Mouse (Mus musculus): ENCODE data around the gene Tjp1. TPM values are rescaled to one million over a fixed set of nuclear protein-coding genes. Genes with fewer than 3 reads are reported as not detected.

The Tjp1 gene
- polyA plus RNA-seq, 1 experiment from 2014 or later, result 21.2 TPM

DNA sequence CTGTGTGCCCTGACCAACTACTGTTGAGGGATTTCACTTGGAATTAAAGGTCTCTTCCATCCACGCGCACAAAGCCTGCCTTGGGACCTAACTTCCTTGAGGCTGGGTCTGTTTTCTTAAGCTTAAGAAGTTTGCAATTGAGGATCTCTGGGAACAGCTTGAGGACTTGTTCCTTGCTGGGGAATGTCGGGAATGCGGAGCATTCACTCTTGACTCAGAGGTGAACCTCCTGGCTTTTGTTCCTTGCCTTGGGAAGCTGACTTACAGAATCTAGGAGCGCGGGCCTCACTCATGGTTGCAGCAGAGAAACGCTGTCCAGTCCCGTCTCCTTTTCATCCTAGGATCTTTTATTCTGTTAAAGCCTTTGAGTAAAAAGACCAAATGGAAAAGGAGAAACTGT is 97.2 kb downstream of the Tjp1 start:
- ATAC-seq (ENCODE audit: extremely low read depth, insufficient number of reproducible peaks, low FRiP score, low TSS enrichment), result no peak

DNA sequence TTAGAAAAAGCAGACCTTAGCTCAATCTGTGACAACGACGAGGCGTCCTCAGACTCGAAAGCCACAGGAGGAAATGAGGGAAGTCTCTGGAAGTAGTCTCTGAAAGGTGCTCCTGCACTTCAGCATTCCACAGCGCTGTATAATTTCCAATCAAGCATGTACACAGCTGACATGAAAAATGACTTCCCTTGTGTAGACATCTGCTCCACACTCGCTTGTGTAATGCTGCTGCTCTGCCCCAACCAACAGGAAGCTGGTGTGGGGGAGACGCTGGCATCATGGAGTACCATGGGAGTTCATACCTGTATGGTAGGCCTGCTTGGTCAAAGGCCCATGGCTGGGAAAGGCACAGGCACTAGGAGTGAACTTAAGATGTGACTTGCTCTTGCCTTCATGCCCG is 103.1 kb downstream of the Tjp1 start:
- no peak overlapping the region for H3K27ac ChIP-seq (replicated peaks)
- H3K27me3 ChIP-seq (replicated peaks), result no peaks in the 10 kb centered on the region
- ATAC-seq (ENCODE audit: extremely low read depth, insufficient number of reproducible peaks, low FRiP score, low TSS enrichment), result no peak
- WGBS, result 71% methylated on average over 8 of the region's 8 CpGs
- H3K36me3 ChIP-seq, result no peaks in the 10 kb centered on the region
- H3K9me3 ChIP-seq, result no peaks in the 10 kb centered on the region
- H3K4me2 ChIP-seq, result no peak overlapping the region
- H3K4me1 ChIP-seq, result peaks cover 19% of the 10 kb centered on the region
- H3K4me3 ChIP-seq, result no peak overlapping the region
- H3K9ac ChIP-seq, result no peak overlapping the region

More for the DNA sequence above, 97.2 kb downstream of the Tjp1 start:
- Histone ChIP-seq H3K27ac (replicated peaks) (no peak overlapping the region), H3K9me3 (no peaks in the 10 kb centered on the region), H3K27me3 (replicated peaks) (no peaks in the 10 kb centered on the region), H3K4me1 (peaks cover 8% of the 10 kb centered on the region; the same call in 1 of the 2 replicates), H3K4me2 (no peak overlapping the region), H3K9ac (no peak overlapping the region), H3K36me3 (no peaks in the 10 kb centered on the region), H3K4me3 (no peak overlapping the region)
- 21% methylated on average over 8 of the region's 8 CpGs for WGBS

DNA sequence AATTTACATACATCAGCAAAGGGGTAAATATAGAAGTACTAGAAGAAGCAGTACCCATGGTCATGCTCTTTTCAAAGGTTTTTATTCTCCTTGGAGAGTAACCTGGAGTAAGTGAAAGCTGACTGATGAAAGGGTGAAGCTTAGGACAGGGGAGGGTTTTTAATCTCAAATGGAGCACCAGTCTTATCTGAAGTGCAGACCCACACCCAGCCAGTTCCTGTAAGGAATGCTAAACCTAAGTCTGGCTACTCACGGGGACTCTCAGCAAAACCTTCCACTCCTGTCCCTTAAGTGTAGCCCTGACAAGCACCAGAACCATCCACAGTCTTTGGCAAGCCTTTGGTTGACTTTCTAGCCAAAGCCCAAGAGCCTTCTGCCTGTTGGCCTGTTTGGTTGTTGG is 105.1 kb downstream of the Tjp1 start:
- no peak overlapping the region for H3K27ac ChIP-seq (replicated peaks)

DNA sequence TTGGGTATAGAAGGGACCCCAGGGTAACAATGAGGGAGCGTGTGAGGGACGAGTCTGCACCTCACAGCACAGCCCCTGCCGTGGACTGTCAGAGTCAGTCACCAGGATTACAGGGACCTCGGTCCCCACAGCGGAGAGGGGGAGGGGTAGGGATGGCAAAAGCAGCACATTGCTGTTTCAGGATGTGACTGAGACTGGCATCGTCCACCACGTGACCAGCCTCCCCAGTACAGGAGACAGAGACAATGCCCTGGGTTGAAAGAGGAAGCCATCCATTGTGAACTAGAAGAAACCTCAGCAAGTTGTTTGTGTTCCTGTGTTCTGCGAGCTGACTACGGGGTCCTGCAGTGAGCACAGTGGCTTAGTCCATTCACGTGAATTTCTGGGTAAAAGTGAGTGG is 106.1 kb downstream of the Tjp1 start:
- H3K4me2 ChIP-seq, result peak overlapping the region; percentile 49
- H3K27ac ChIP-seq (replicated peaks), result peak overlapping the region; percentile 43; the same call in 1 of the 2 replicates
- no peaks in the 10 kb centered on the region for H3K27me3 ChIP-seq (replicated peaks)
- ATAC-seq (ENCODE audit: extremely low read depth, insufficient number of reproducible peaks, low FRiP score, low TSS enrichment), result no peak
- 27% methylated on average over 10 of the region's 10 CpGs for WGBS
- H3K9ac ChIP-seq, result peak overlapping the region; percentile 50; the same call in 1 of the 2 replicates
- H3K4me3 ChIP-seq, result peak overlapping the region; percentile 18; the same call in 1 of the 2 replicates
- H3K4me1 ChIP-seq, result peaks cover 48% of the 10 kb centered on the region
- no peaks in the 10 kb centered on the region for H3K9me3 ChIP-seq
- H3K36me3 ChIP-seq, result no peaks in the 10 kb centered on the region

More for the DNA sequence above, 105.1 kb downstream of the Tjp1 start:
- no peaks in the 10 kb centered on the region for H3K36me3 ChIP-seq
- H3K9ac ChIP-seq, result no peak overlapping the region
- H3K4me3 ChIP-seq, result no peak overlapping the region
- no peak for ATAC-seq (ENCODE audit: extremely low read depth, insufficient number of reproducible peaks, low FRiP score, low TSS enrichment)
- no peak overlapping the region for H3K4me2 ChIP-seq
- H3K9me3 ChIP-seq, result no peaks in the 10 kb centered on the region
- peaks cover 37% of the 10 kb centered on the region for H3K4me1 ChIP-seq
- no peaks in the 10 kb centered on the region for H3K27me3 ChIP-seq (replicated peaks)
- WGBS, result 22% methylated on average over 1 of the region's 1 CpGs

- 59% methylated on average over 1 of the region's 1 CpGs for WGBS
- H3K9me3 ChIP-seq, result no peaks in the 10 kb centered on the region
- no peak overlapping the region for H3K9ac ChIP-seq
- H3K27ac ChIP-seq (replicated peaks), result 0 out of 2 replicates have a peak overlapping the region, but pooled peaks have one; percentile 2
- H3K27me3 ChIP-seq (replicated peaks), result no peaks in the 10 kb centered on the region
- ATAC-seq (ENCODE audit: extremely low read depth, insufficient number of reproducible peaks, low FRiP score, low TSS enrichment), result no peak
- H3K36me3 ChIP-seq, result no peaks in the 10 kb centered on the region
- H3K4me2 ChIP-seq, result no peak overlapping the region
- H3K4me1 ChIP-seq, result peaks cover 57% of the 10 kb centered on the region
- no peak overlapping the region for H3K4me3 ChIP-seq
Measured at GRCm38 (mm10) chr7:65419926-65420325, 107.7 kb downstream of the Tjp1 start.

DNA sequence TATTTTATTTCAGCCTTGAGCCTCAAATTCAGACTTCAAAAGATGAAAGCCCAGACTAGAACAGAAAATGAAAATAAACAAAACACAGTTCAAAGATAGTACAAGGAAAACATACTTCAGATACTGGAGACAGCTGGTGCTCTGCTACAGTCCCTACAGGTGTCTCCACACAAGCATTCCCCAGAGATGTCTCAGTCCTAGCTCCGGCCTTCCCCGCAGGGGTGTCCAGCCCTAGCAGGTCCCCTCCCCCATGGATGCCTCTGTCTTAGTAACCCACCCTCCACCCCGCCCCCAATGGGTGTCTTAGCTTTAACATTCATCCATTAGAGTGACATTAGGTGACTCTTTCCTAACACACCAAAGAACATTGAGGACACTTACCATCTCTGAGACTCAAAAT is 108.6 kb downstream of the Tjp1 start:
- Histone ChIP-seq H3K4me2 (no peak overlapping the region), H3K9me3 (no peaks in the 10 kb centered on the region), H3K27ac (replicated peaks) (no peak overlapping the region), H3K4me1 (peaks cover 62% of the 10 kb centered on the region), H3K27me3 (replicated peaks) (no peaks in the 10 kb centered on the region), H3K9ac (no peak overlapping the region), H3K4me3 (no peak overlapping the region), H3K36me3 (no peaks in the 10 kb centered on the region)
- WGBS, result 35% methylated on average over 3 of the region's 3 CpGs
- no peak for ATAC-seq (ENCODE audit: extremely low read depth, insufficient number of reproducible peaks, low FRiP score, low TSS enrichment)

- H3K36me3 ChIP-seq, result no peaks in the 10 kb centered on the region
- H3K27ac ChIP-seq (replicated peaks), result peak overlapping the region; percentile 80; the same call in 1 of the 2 replicates
- no peak overlapping the region for H3K4me3 ChIP-seq
- 67% methylated on average over 10 of the region's 10 CpGs for WGBS
- H3K9ac ChIP-seq, result no peak overlapping the region
- H3K27me3 ChIP-seq (replicated peaks), result no peaks in the 10 kb centered on the region
- no peak overlapping the region for H3K4me2 ChIP-seq
- no peaks in the 10 kb centered on the region for H3K9me3 ChIP-seq
- peaks cover 68% of the 10 kb centered on the region for H3K4me1 ChIP-seq
- ATAC-seq (ENCODE audit: extremely low read depth, insufficient number of reproducible peaks, low FRiP score, low TSS enrichment), result no peak
Measured at GRCm38 (mm10) chr7:65418366-65418911, 109.1 kb downstream of the Tjp1 start.

- Histone ChIP-seq H3K4me3 (no peak overlapping the region), H3K4me1 (peaks cover 66% of the 10 kb centered on the region), H3K27ac (replicated peaks) (peak overlapping the region; percentile 80), H3K9me3 (no peaks in the 10 kb centered on the region), H3K4me2 (peak overlapping the region; percentile 40), H3K36me3 (no peaks in the 10 kb centered on the region), H3K9ac (peak overlapping the region; percentile 16; the same call in 1 of the 2 replicates), H3K27me3 (replicated peaks) (no peaks in the 10 kb centered on the region)
- WGBS, result 24% methylated on average over 10 of the region's 10 CpGs
- ATAC-seq (ENCODE audit: extremely low read depth, insufficient number of reproducible peaks, low FRiP score, low TSS enrichment), result no peak
Measured at GRCm38 (mm10) chr7:65417231-65418100, 110.1 kb downstream of the Tjp1 start.

DNA sequence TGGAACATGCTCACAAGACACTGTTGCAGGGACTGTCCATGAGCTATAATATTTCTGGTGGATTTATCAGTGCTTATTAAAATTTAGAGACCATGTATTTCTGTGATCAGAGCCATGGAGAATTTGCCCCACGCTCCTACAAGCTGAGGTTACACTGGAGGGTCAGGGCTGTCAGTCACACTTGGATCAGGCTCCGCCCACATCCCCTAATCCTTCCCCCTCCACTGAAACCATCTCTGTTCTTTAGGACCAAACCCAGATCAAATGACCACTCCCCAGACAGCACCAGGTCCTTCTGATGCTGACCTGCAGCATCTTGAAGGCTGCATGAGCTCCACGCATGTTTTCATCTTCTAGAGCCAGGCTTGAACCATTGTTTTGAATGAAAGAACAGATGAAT is 111.1 kb downstream of the Tjp1 start:
- Histone ChIP-seq H3K27ac (replicated peaks) (peak overlapping the region; percentile 80), H3K9ac (no peak overlapping the region), H3K9me3 (no peaks in the 10 kb centered on the region), H3K4me3 (no peak overlapping the region), H3K27me3 (replicated peaks) (no peaks in the 10 kb centered on the region), H3K4me1 (peaks cover 59% of the 10 kb centered on the region), H3K36me3 (no peaks in the 10 kb centered on the region), H3K4me2 (no peak overlapping the region)
- 72% methylated on average over 3 of the region's 3 CpGs for WGBS
- ATAC-seq (ENCODE audit: extremely low read depth, insufficient number of reproducible peaks, low FRiP score, low TSS enrichment), result no peak

DNA sequence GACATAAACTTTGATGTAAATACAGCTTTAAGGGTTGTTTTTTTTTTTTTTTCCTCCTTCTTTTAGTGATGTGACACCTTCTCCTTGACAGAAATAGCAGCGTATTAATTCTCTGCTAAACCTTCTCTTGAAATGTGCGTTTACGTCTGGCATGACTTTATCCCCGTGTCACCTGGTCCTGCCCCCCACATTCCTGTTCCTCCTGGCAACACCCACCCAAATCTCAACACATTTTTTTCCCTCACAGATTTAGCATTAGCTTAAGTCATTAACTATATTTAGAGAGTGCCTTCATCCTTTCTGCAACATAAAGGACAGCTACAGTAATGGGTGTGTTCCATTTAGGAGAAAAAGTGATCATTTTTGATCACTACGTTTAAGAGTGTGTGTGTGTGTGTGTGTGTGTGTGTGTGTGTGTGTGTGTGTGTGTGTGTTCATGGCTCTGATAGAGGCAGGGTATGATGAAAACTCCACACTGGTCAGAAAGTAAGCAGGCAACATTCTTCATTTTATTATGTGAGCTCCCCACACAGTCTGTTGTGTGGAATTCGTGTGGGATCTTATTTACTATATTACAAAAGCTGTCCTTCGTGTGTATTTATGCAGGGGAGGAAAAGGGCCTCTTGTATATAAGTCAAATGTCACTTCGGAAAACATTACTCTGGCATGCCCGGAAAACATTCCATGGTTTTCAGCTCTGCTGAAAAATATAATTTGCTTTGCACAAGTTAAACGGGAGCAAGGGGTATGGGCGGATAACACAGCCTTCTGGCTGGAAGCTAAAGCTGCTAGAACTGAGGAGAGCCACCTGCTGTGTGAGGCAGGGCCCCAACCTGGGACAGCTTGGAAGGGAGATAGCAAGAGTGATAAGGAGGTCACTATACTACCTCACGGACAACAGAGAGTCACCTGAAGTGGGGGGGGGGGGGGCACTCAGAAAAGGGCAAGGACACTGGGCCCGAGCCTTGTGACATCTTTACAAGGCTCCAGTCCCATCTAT is 113.3 kb downstream of the Tjp1 start:
- Histone ChIP-seq H3K4me1 (peaks cover 55% of the 10 kb centered on the region), H3K27ac (replicated peaks) (peak overlapping the region; percentile 66), H3K9ac (0 out of 2 replicates have a peak overlapping the region, but pooled peaks have one; percentile 33), H3K27me3 (replicated peaks) (no peaks in the 10 kb centered on the region), H3K9me3 (no peaks in the 10 kb centered on the region), H3K4me2 (peak overlapping the region; percentile 42), H3K4me3 (no peak overlapping the region), H3K36me3 (no peaks in the 10 kb centered on the region)
- no peak for ATAC-seq (ENCODE audit: extremely low read depth, insufficient number of reproducible peaks, low FRiP score, low TSS enrichment)
- 39% methylated on average over 13 of the region's 13 CpGs for WGBS

DNA sequence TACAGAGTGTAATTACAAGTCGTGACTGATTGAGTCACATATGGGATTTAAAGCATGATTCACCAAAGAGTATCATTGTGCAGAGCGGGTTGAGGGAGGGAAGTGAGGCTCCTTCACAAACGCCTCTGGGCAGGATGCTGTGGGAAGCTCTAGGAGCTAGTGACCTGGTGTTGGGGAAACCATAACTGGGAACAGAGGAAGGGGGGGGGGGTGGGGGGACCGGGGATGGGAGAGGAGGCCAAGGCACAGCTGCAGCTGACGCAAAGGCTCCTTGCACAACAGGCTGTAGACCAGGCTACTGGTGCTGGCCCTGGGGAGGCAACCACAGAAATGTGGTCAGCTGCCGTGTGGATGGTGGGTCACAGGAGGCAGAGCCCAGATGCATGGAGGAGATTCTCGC is 116.9 kb downstream of the Tjp1 start:
- H3K27ac ChIP-seq (replicated peaks), result no peak overlapping the region

More for the DNA sequence above, 116.9 kb downstream of the Tjp1 start:
- Histone ChIP-seq H3K9me3 (no peaks in the 10 kb centered on the region), H3K4me3 (no peak overlapping the region), H3K36me3 (no peaks in the 10 kb centered on the region), H3K27me3 (replicated peaks) (no peaks in the 10 kb centered on the region), H3K4me2 (no peak overlapping the region), H3K9ac (no peak overlapping the region), H3K4me1 (peaks cover 25% of the 10 kb centered on the region)
- WGBS, result 63% methylated on average over 6 of the region's 7 CpGs
- no peak for ATAC-seq (ENCODE audit: extremely low read depth, insufficient number of reproducible peaks, low FRiP score, low TSS enrichment)

Data from heart, embryonic 13.5 days (tissue).